Mouse (Mus musculus): Measurements from ENCODE around the gene Atp13a1. TPM values are rescaled to one million over a fixed set of nuclear protein-coding genes. Genes with fewer than 3 reads are reported as not detected.

Gene Atp13a1
- polyA plus RNA-seq, 1 experiment from 2014 or later = 48.0 TPM

GRCm38 (mm10) chr8:69794901-69795300, 3.9 kb downstream of the Atp13a1 start:
- Histone ChIP-seq H3K27me3 (ENCODE audit: control insufficient read depth, insufficient read depth, low read length) (no peaks in the 10 kb centered on the region), H3K36me3 (ENCODE audit: control insufficient read depth, insufficient read depth, low read length) (peaks cover 45% of the 10 kb centered on the region), H3K4me1 (ENCODE audit: control insufficient read depth, insufficient read depth, low read length) (peaks cover 13% of the 10 kb centered on the region), H3K27ac (ENCODE audit: low read depth, low read length) (no peak overlapping the region), H3K4me2 (ENCODE audit: low read depth, low read length) (no peak overlapping the region), H3K9ac (replicated peaks; ENCODE audit: low read depth, low read length) (no peak overlapping the region), H3K9me3 (ENCODE audit: control insufficient read depth, low read length) (no peaks in the 10 kb centered on the region), H3K4me3 (ENCODE audit: low read depth, low read length) (no peak overlapping the region)
- 90% methylated on average over 6 of the region's 6 CpGs for WGBS
- no peak for ATAC-seq (ENCODE audit: low read depth)

GRCm38 (mm10) chr8:69796721-69797345, 5.9 kb downstream of the Atp13a1 start:
- Histone ChIP-seq H3K9ac (replicated peaks; ENCODE audit: low read depth, low read length) (no peak overlapping the region), H3K4me1 (ENCODE audit: control insufficient read depth, insufficient read depth, low read length) (peaks cover 12% of the 10 kb centered on the region), H3K4me2 (ENCODE audit: low read depth, low read length) (no peak overlapping the region), H3K4me3 (ENCODE audit: low read depth, low read length) (no peak overlapping the region), H3K36me3 (ENCODE audit: control insufficient read depth, insufficient read depth, low read length) (peaks cover 63% of the 10 kb centered on the region), H3K9me3 (ENCODE audit: control insufficient read depth, low read length) (no peaks in the 10 kb centered on the region), H3K27ac (ENCODE audit: low read depth, low read length) (no peak overlapping the region), H3K27me3 (ENCODE audit: control insufficient read depth, insufficient read depth, low read length) (no peaks in the 10 kb centered on the region)
- WGBS = 96% methylated on average over 16 of the region's 16 CpGs
- ATAC-seq (ENCODE audit: low read depth) = no peak

GRCm38 (mm10) chr8:69797661-69798060, 6.7 kb downstream of the Atp13a1 start:
- H3K4me1 ChIP-seq (ENCODE audit: control insufficient read depth, insufficient read depth, low read length) = peaks cover 4% of the 10 kb centered on the region; the same call in 1 of the 2 replicates
- H3K4me2 ChIP-seq (ENCODE audit: low read depth, low read length) = no peak overlapping the region
- H3K27me3 ChIP-seq (ENCODE audit: control insufficient read depth, insufficient read depth, low read length) = no peaks in the 10 kb centered on the region
- no peak overlapping the region for H3K4me3 ChIP-seq (ENCODE audit: low read depth, low read length)
- ATAC-seq (ENCODE audit: low read depth) = no peak
- H3K9me3 ChIP-seq (ENCODE audit: control insufficient read depth, low read length) = no peaks in the 10 kb centered on the region
- WGBS = 92% methylated on average over 10 of the region's 10 CpGs
- H3K9ac ChIP-seq (replicated peaks; ENCODE audit: low read depth, low read length) = no peak overlapping the region
- peaks cover 72% of the 10 kb centered on the region for H3K36me3 ChIP-seq (ENCODE audit: control insufficient read depth, insufficient read depth, low read length)
- no peak overlapping the region for H3K27ac ChIP-seq (ENCODE audit: low read depth, low read length)

- no peaks in the 10 kb centered on the region for H3K4me1 ChIP-seq (ENCODE audit: control insufficient read depth, insufficient read depth, low read length)
- H3K27ac ChIP-seq (ENCODE audit: low read depth, low read length) = no peak overlapping the region
- H3K27me3 ChIP-seq (ENCODE audit: control insufficient read depth, insufficient read depth, low read length) = no peaks in the 10 kb centered on the region
- no peak for ATAC-seq (ENCODE audit: low read depth)
- WGBS = 93% methylated on average over 8 of the region's 8 CpGs
- no peak overlapping the region for H3K9ac ChIP-seq (replicated peaks; ENCODE audit: low read depth, low read length)
- H3K4me3 ChIP-seq (ENCODE audit: low read depth, low read length) = no peak overlapping the region
- peaks cover 79% of the 10 kb centered on the region for H3K36me3 ChIP-seq (ENCODE audit: control insufficient read depth, insufficient read depth, low read length)
- H3K9me3 ChIP-seq (ENCODE audit: control insufficient read depth, low read length) = no peaks in the 10 kb centered on the region
- no peak overlapping the region for H3K4me2 ChIP-seq (ENCODE audit: low read depth, low read length)
Measured at GRCm38 (mm10) chr8:69799261-69799660, 8.3 kb downstream of the Atp13a1 start.

GRCm38 (mm10) chr8:69799946-69800345, 9.0 kb downstream of the Atp13a1 start:
- Histone ChIP-seq H3K9me3 (ENCODE audit: control insufficient read depth, low read length) (no peaks in the 10 kb centered on the region), H3K27me3 (ENCODE audit: control insufficient read depth, insufficient read depth, low read length) (no peaks in the 10 kb centered on the region), H3K36me3 (ENCODE audit: control insufficient read depth, insufficient read depth, low read length) (peaks cover 84% of the 10 kb centered on the region), H3K27ac (ENCODE audit: low read depth, low read length) (no peak overlapping the region), H3K4me1 (ENCODE audit: control insufficient read depth, insufficient read depth, low read length) (no peaks in the 10 kb centered on the region), H3K4me3 (ENCODE audit: low read depth, low read length) (no peak overlapping the region), H3K9ac (replicated peaks; ENCODE audit: low read depth, low read length) (0 out of 2 replicates have a peak overlapping the region, but pooled peaks have one; percentile 21), H3K4me2 (ENCODE audit: low read depth, low read length) (no peak overlapping the region)
- 89% methylated on average over 5 of the region's 5 CpGs for WGBS
- ATAC-seq (ENCODE audit: low read depth) = no peak

- WGBS = 97% methylated on average over 4 of the region's 4 CpGs
- no peak overlapping the region for H3K27ac ChIP-seq (ENCODE audit: low read depth, low read length)
- no peaks in the 10 kb centered on the region for H3K4me1 ChIP-seq (ENCODE audit: control insufficient read depth, insufficient read depth, low read length)
- no peak for ATAC-seq (ENCODE audit: low read depth)
- H3K9me3 ChIP-seq (ENCODE audit: control insufficient read depth, low read length) = no peaks in the 10 kb centered on the region
- H3K4me3 ChIP-seq (ENCODE audit: low read depth, low read length) = no peak overlapping the region
- H3K9ac ChIP-seq (replicated peaks; ENCODE audit: low read depth, low read length) = no peak overlapping the region
- H3K27me3 ChIP-seq (ENCODE audit: control insufficient read depth, insufficient read depth, low read length) = no peaks in the 10 kb centered on the region
- H3K36me3 ChIP-seq (ENCODE audit: control insufficient read depth, insufficient read depth, low read length) = peaks cover 86% of the 10 kb centered on the region
- H3K4me2 ChIP-seq (ENCODE audit: low read depth, low read length) = no peak overlapping the region
Measured at GRCm38 (mm10) chr8:69801796-69802195, 10.8 kb downstream of the Atp13a1 start.

- Histone ChIP-seq H3K9ac (replicated peaks; ENCODE audit: low read depth, low read length) (no peak overlapping the region), H3K27ac (ENCODE audit: low read depth, low read length) (no peak overlapping the region), H3K9me3 (ENCODE audit: control insufficient read depth, low read length) (no peaks in the 10 kb centered on the region), H3K4me2 (ENCODE audit: low read depth, low read length) (no peak overlapping the region), H3K4me3 (ENCODE audit: low read depth, low read length) (no peak overlapping the region), H3K4me1 (ENCODE audit: control insufficient read depth, insufficient read depth, low read length) (no peaks in the 10 kb centered on the region), H3K27me3 (ENCODE audit: control insufficient read depth, insufficient read depth, low read length) (no peaks in the 10 kb centered on the region), H3K36me3 (ENCODE audit: control insufficient read depth, insufficient read depth, low read length) (peaks cover 86% of the 10 kb centered on the region)
- ATAC-seq (ENCODE audit: low read depth) = no peak
Measured at GRCm38 (mm10) chr8:69802216-69802615, 11.3 kb downstream of the Atp13a1 start.

- Histone ChIP-seq H3K4me2 (ENCODE audit: low read depth, low read length) (no peak overlapping the region), H3K4me3 (ENCODE audit: low read depth, low read length) (no peak overlapping the region), H3K9ac (replicated peaks; ENCODE audit: low read depth, low read length) (no peak overlapping the region), H3K27me3 (ENCODE audit: control insufficient read depth, insufficient read depth, low read length) (no peaks in the 10 kb centered on the region), H3K9me3 (ENCODE audit: control insufficient read depth, low read length) (no peaks in the 10 kb centered on the region), H3K4me1 (ENCODE audit: control insufficient read depth, insufficient read depth, low read length) (no peaks in the 10 kb centered on the region), H3K36me3 (ENCODE audit: control insufficient read depth, insufficient read depth, low read length) (peaks cover 80% of the 10 kb centered on the region), H3K27ac (ENCODE audit: low read depth, low read length) (no peak overlapping the region)
- WGBS = 96% methylated on average over 7 of the region's 7 CpGs
- ATAC-seq (ENCODE audit: low read depth) = no peak
Measured at GRCm38 (mm10) chr8:69803366-69803765, 12.4 kb downstream of the Atp13a1 start.

GRCm38 (mm10) chr8:69804537-69804936, 13.6 kb downstream of the Atp13a1 start:
- Histone ChIP-seq H3K9me3 (ENCODE audit: control insufficient read depth, low read length) (no peaks in the 10 kb centered on the region), H3K9ac (replicated peaks; ENCODE audit: low read depth, low read length) (no peak overlapping the region), H3K4me1 (ENCODE audit: control insufficient read depth, insufficient read depth, low read length) (no peaks in the 10 kb centered on the region; the same call in 1 of the 2 replicates), H3K27me3 (ENCODE audit: control insufficient read depth, insufficient read depth, low read length) (no peaks in the 10 kb centered on the region), H3K4me3 (ENCODE audit: low read depth, low read length) (no peak overlapping the region), H3K36me3 (ENCODE audit: control insufficient read depth, insufficient read depth, low read length) (peaks cover 69% of the 10 kb centered on the region), H3K27ac (ENCODE audit: low read depth, low read length) (no peak overlapping the region), H3K4me2 (ENCODE audit: low read depth, low read length) (no peak overlapping the region)
- no peak for ATAC-seq (ENCODE audit: low read depth)
- 96% methylated on average over 6 of the region's 6 CpGs for WGBS
